Mouse (Mus musculus): Measurements from ENCODE around the gene Tbata. TPM values are rescaled to one million over a fixed set of nuclear protein-coding genes. Genes with fewer than 3 reads are reported as not detected.

Gene Tbata
- total and polyA plus RNA-seq, 2 experiments from 2014 or later = 1.2 to 4.7 TPM

GRCm38 (mm10) chr10:61175442-61176204 lies 3.9 kb downstream of the Tbata start:
- Histone ChIP-seq H3K4me2 (ENCODE audit: low read depth) (peak overlapping the region; percentile 8; the same call in 1 of the 2 replicates), H3K4me3 (ENCODE audit: low read depth, low read length) (no peak overlapping the region), H3K9me3 (ENCODE audit: low read length) (no peaks in the 10 kb centered on the region), H3K36me3 (ENCODE audit: insufficient read depth) (no peaks in the 10 kb centered on the region), H3K27me3 (ENCODE audit: insufficient read depth, low read length) (no peaks in the 10 kb centered on the region), H3K4me1 (ENCODE audit: insufficient read depth) (no peaks in the 10 kb centered on the region), H3K9ac (no peak overlapping the region), H3K27ac (ENCODE audit: low read depth, low read length) (no peak overlapping the region)
- TF ChIP-seq CTCF (IDR thresholded peaks at IDR 0.05; ENCODE audit: low read depth) = peak; percentile 49
- ATAC-seq (peak; percentile 64), DNase-seq (peak; percentile 39)
- 16% methylated on average over 24 of the region's 24 CpGs for WGBS

GRCm38 (mm10) chr10:61176221-61176790 lies 4.6 kb downstream of the Tbata start:
- no peak for TF ChIP-seq CTCF (IDR thresholded peaks at IDR 0.05; ENCODE audit: low read depth)

GRCm38 (mm10) chr10:61177751-61178150 lies 6.0 kb downstream of the Tbata start:
- H3K4me3 ChIP-seq (ENCODE audit: low read depth, low read length) = no peak overlapping the region

More at GRCm38 (mm10) chr10:61176221-61176790, 4.6 kb downstream of the Tbata start:
- H3K27me3 ChIP-seq (ENCODE audit: insufficient read depth, low read length) = no peaks in the 10 kb centered on the region
- H3K4me1 ChIP-seq (ENCODE audit: insufficient read depth) = no peaks in the 10 kb centered on the region
- H3K9me3 ChIP-seq (ENCODE audit: low read length) = no peaks in the 10 kb centered on the region
- no peak overlapping the region for H3K27ac ChIP-seq (ENCODE audit: low read depth, low read length)
- no peaks in the 10 kb centered on the region for H3K36me3 ChIP-seq (ENCODE audit: insufficient read depth)
- no peak overlapping the region for H3K9ac ChIP-seq
- 49% methylated on average over 7 of the region's 7 CpGs for WGBS
- H3K4me2 ChIP-seq (ENCODE audit: low read depth) = peak overlapping the region; percentile 8; the same call in 1 of the 2 replicates
- DNase-seq (no peak), ATAC-seq (no peak)
- no peak overlapping the region for H3K4me3 ChIP-seq (ENCODE audit: low read depth, low read length)

GRCm38 (mm10) chr10:61178687-61179086 lies 6.9 kb downstream of the Tbata start:
- H3K9me3 ChIP-seq (ENCODE audit: low read length) = no peaks in the 10 kb centered on the region
- H3K9ac ChIP-seq = no peak overlapping the region
- no peak for ATAC-seq
- no peaks in the 10 kb centered on the region for H3K27me3 ChIP-seq (ENCODE audit: insufficient read depth, low read length)
- no peak overlapping the region for H3K4me2 ChIP-seq (ENCODE audit: low read depth)
- H3K36me3 ChIP-seq (ENCODE audit: insufficient read depth) = no peaks in the 10 kb centered on the region
- DNase-seq = no peak
- WGBS = 87% methylated on average over 8 of the region's 8 CpGs
- no peak overlapping the region for H3K4me3 ChIP-seq (ENCODE audit: low read depth, low read length)
- no peaks in the 10 kb centered on the region for H3K4me1 ChIP-seq (ENCODE audit: insufficient read depth)
- H3K27ac ChIP-seq (ENCODE audit: low read depth, low read length) = no peak overlapping the region
- TF ChIP-seq CTCF (IDR thresholded peaks at IDR 0.05; ENCODE audit: low read depth) = no peak

More at GRCm38 (mm10) chr10:61177751-61178150, 6.0 kb downstream of the Tbata start:
- ATAC-seq = no peak
- no peak for DNase-seq
- no peak for TF ChIP-seq CTCF (IDR thresholded peaks at IDR 0.05; ENCODE audit: low read depth)
- no peak overlapping the region for H3K9ac ChIP-seq
- no peaks in the 10 kb centered on the region for H3K4me1 ChIP-seq (ENCODE audit: insufficient read depth)
- WGBS = 91% methylated on average over 4 of the region's 4 CpGs
- H3K9me3 ChIP-seq (ENCODE audit: low read length) = no peaks in the 10 kb centered on the region
- H3K4me2 ChIP-seq (ENCODE audit: low read depth) = no peak overlapping the region
- H3K27ac ChIP-seq (ENCODE audit: low read depth, low read length) = no peak overlapping the region
- no peaks in the 10 kb centered on the region for H3K36me3 ChIP-seq (ENCODE audit: insufficient read depth)
- H3K27me3 ChIP-seq (ENCODE audit: insufficient read depth, low read length) = no peaks in the 10 kb centered on the region

- no peaks in the 10 kb centered on the region for H3K4me1 ChIP-seq (ENCODE audit: insufficient read depth)
- H3K9ac ChIP-seq = no peak overlapping the region
- WGBS = 70% methylated on average over 6 of the region's 6 CpGs
- DNase-seq (no peak), ATAC-seq (no peak)
- no peak for TF ChIP-seq CTCF (IDR thresholded peaks at IDR 0.05; ENCODE audit: low read depth)
- H3K9me3 ChIP-seq (ENCODE audit: low read length) = no peaks in the 10 kb centered on the region
- H3K4me2 ChIP-seq (ENCODE audit: low read depth) = no peak overlapping the region
- no peaks in the 10 kb centered on the region for H3K27me3 ChIP-seq (ENCODE audit: insufficient read depth, low read length)
- H3K4me3 ChIP-seq (ENCODE audit: low read depth, low read length) = no peak overlapping the region
- H3K36me3 ChIP-seq (ENCODE audit: insufficient read depth) = no peaks in the 10 kb centered on the region
- no peak overlapping the region for H3K27ac ChIP-seq (ENCODE audit: low read depth, low read length)
These were observed 8.2 kb downstream of the Tbata start for GRCm38 (mm10) chr10:61179927-61180326.

GRCm38 (mm10) chr10:61187001-61187400 lies 15.2 kb downstream of the Tbata start:
- Histone ChIP-seq H3K27me3 (ENCODE audit: insufficient read depth, low read length) (no peaks in the 10 kb centered on the region), H3K27ac (ENCODE audit: low read depth, low read length) (no peak overlapping the region), H3K9me3 (ENCODE audit: low read length) (no peaks in the 10 kb centered on the region), H3K9ac (no peak overlapping the region), H3K36me3 (ENCODE audit: insufficient read depth) (no peaks in the 10 kb centered on the region), H3K4me1 (ENCODE audit: insufficient read depth) (no peaks in the 10 kb centered on the region), H3K4me2 (ENCODE audit: low read depth) (no peak overlapping the region), H3K4me3 (ENCODE audit: low read depth, low read length) (no peak overlapping the region)
- no peak for TF ChIP-seq CTCF (IDR thresholded peaks at IDR 0.05; ENCODE audit: low read depth)
- no peak for ATAC-seq
- 78% methylated on average over 3 of the region's 3 CpGs for WGBS
- DNase-seq = no peak

GRCm38 (mm10) chr10:61188010-61188409 lies 16.3 kb downstream of the Tbata start:
- WGBS = 80% methylated on average over 3 of the region's 3 CpGs
- Histone ChIP-seq H3K4me1 (ENCODE audit: insufficient read depth) (no peaks in the 10 kb centered on the region), H3K4me2 (ENCODE audit: low read depth) (no peak overlapping the region), H3K27me3 (ENCODE audit: insufficient read depth, low read length) (no peaks in the 10 kb centered on the region), H3K9ac (no peak overlapping the region), H3K27ac (ENCODE audit: low read depth, low read length) (no peak overlapping the region), H3K36me3 (ENCODE audit: insufficient read depth) (no peaks in the 10 kb centered on the region), H3K4me3 (ENCODE audit: low read depth, low read length) (no peak overlapping the region), H3K9me3 (ENCODE audit: low read length) (no peaks in the 10 kb centered on the region)
- ATAC-seq = no peak
- TF ChIP-seq CTCF (IDR thresholded peaks at IDR 0.05; ENCODE audit: low read depth) = no peak
- no peak for DNase-seq

Data from forebrain, postnatal 0 days (tissue).